Mouse (Mus musculus) c-Kit-negative CD71-positive TER-119-positive erythroid progenitor cells, embryonic 14.5 days (primary cell): Measurements from ENCODE around the gene Drc1.

Source experiments
- DNase-seq: peaks from one replicate; pipeline ENCODE4 v3.0.0-alpha.2; 2013; ENCODE audit warnings: low read depth, low spot score

Drc1 gene

DNA sequence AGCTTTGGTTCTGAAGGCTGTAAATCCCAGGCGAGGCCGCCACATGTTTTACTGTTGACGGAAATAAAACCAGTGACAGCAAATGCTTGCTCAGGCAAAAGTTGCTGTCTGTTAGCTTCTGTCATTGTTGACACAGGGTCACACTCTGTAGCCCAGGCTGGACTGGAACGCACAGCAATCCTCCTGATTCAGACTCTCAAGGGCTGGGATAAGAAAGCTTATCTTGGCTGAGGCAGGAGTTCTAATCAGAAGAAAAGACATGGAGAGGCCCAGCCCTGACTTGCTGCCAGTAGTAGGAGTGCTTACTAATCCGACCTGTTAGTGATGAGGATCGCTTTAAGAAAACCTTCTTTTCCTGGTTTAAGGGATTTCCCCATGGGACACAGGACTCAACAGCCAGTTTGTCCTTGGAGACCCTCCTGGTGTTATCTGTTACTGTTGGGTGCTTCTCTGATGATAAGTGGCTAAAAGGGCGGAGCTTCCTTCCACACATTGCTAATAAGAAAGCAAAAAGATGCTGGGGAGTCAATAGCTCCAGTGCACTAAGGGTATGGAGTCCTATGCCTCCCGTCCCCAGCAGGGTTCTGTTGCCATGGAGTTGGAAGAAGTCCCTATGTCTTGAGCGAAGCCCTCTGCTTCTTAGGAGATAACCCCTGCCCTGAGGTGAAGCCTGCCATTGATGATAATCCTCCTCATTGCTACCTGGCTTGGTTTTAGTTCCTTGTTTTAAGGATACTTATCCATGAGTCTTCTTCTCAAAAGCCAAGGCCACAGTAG is 6.1 kb downstream of the Drc1 start:
- DNase-seq, result peak; percentile 17

DNA sequence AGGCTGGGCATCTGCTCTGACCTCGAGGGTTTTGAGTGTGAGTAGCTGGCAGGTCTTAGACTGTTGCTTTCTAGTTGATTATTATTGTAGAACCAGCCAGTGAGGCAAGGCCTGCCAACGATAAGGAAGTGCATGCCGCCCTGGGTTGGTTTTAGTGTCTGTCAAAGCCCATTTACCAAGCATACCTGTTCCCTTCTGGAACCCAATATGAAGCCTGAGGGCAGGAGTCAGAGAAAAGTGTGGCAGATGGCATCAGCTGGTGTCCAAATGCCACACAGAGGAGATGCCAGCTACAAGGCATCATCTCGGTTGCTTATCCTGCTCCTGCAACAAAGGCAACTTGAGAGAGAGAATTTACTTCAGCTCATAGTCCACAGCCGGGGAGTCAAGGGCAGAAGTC is 59.6 kb downstream of the Drc1 start:
- no peak for DNase-seq

DNA sequence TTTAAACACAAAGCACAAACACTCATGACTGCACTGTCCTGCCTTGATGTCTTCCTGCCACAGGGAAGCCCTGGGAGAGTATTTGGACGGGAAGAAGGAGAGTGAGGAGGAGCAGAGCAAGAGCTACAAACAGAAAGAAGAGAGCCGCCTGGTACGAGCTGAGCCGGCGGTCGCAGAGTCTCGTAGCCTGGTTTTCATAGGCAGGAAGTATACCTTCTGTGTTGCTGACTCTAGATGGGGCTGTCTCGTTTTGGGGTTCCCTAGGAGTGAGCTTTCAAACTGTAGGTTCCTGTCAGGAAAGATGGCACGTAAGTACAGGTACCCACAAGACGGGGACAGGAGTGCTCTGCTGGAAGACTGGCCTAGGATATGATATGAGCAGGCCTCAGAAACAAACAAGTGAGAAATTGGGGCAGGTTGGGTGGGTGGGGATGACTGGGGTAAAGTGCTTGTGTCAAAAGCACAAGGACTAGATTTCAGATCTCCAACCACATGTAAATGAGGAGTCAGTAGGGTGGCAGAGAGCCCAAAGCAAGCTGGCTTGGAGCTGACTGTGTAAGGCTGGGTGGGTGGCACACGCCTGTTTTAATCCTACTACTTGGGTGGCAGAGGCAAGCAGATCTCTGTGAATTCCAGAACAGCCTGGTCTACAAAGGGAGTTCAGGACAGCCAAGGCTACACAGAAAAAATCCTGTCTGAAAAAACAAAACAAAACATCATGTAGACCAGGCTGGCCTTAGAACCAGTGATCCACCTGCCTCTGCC is 60.6 kb downstream of the Drc1 start:
- no peak for DNase-seq

DNA sequence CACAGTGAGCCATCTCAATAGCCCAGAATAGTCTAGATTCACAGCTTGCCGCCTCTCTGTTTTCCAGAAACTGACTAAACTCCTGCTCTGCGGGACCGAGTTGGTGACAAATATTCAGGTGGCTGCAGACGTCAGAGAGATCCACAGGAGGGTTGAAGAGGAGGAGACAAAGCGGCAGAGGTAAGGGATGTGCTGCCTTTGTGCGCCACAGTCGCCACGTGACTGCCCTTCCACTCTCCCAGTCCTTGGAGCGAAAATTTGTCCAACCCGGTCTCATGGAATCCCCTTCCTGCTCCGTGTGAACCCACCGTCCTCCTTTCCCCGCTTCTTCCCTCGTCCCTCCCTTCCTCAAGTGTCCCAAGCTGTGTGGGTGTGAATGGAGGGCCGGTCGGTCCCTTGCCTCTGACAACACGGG is 61.4 kb downstream of the Drc1 start:
- no peak for DNase-seq

DNA sequence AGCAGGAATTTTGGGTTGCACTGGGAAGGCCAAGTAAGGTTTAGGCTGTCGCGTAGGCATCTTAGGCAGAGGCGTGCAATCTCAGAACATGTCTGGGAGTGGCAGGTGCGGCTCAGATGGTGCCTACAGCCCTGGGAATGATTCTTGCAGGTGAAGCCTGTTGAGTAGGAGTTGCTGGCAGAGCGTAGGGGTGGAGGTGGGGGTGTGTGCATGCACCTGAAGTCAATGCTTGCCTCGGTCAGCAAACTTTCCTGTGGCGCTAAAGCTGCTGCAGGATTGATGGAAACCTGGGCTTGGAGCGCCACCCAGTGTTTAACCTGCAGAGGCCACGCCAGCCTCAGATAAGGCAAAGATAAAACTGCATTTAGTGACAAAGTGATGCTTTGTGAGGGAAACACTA is 61.9 kb downstream of the Drc1 start:
- no peak for DNase-seq

DNA sequence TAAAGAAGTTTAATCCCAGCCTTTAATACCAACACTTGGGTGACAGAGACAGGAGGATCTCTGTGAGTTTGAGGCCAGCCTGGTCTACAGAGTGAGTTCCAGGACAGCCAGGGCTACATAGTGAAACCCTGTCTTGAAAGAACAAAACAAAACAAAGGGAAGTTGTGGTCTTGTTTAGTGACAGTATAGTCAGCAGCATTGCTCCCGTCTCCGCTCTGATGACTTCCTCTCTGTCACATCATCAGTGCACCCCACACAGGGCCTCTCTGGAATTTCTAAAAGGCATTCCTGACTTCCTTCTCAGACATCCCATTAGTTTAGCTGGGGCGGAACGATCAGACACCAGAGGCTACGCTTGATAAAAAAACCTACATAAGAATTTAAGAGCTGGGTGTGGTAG is 62.7 kb downstream of the Drc1 start:
- DNase-seq, result no peak

DNA sequence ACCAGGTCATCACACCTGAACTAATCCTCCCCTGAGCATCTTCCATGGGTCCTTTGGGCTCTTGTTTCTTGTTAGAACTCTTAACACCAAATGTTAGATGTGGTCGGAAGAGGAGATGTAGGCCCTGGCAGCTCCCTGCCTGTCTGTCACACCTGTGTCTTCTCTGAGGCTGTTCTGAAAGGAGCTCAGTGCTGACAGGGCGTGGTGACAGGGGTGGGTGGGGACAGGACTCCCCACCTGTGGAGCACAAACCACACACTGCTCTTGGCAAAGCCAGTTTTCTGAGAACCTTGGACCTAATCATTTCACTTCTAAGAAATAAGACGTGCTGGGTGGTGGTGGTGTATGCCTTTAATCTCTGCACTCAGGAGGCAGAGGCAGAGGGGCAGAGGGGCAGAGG is 72.4 kb downstream of the Drc1 start:
- no peak for DNase-seq

DNA sequence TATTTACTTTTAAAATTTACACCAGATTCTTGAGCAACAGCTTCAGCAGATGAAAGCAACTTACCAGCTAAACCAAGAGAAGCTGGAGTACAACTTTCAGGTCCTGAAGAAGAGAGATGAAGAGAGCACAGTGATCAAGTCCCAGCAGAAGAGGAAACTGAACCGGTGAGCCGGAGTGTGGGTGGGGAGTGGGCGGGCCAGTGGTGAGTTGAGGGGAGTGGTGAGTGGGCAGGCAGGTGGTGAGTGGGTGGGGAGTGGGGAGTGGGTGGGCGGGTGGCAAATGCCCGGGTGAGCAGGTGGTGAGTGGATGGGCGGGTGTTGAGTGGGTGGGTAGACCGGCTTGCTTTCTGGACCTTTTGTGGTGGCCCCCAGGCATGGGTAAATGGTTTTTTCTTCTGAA is 73.9 kb downstream of the Drc1 start:
- DNase-seq, result no peak

DNA sequence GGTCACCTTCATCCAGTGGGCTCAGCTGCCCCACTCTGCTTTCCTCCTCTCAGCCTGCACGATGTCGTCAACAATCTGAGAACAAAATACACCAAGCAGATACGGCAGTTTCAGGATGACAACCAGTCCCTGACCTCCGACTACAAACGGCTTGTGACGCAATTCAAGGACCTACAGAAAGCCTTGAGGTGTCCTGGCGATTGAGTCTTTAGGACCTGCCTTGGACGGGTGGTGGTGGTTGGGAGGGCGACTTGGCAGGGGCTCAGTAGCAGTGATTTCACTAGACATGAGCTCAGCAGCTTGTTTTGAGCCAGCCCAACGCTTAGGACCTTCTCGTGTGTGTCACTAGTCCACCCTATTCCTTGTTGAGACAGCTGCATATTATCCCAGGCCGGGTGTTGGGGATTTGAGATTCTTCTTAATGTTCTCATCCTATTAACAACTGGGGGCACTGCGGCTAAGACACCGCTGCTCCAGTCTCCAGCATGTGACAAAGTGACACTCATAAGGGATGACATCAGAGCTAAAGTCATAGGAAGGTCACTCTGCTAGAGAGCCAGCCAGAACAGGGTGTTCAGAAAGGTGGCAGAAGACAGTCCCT is 74.5 kb downstream of the Drc1 start:
- no peak for DNase-seq

DNA sequence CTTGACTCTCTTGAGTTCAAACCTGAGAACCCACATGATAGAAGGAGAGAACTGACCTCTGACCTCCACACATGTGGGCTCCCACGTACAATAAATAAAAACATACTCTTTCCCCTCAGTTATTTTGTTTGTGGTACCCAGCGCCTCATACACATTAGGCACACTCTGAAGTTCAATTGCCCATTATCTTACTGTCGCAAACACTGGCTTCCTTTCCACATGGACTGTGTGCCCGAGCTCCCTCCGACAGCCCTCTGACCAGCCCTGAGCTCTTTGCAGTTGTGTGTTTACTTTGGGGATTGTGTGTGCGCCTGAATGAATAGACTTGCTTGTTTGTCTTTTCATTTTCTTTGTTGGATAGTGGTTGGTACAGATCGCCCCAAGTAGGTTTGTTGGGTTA is 75.5 kb downstream of the Drc1 start:
- DNase-seq, result no peak

DNA sequence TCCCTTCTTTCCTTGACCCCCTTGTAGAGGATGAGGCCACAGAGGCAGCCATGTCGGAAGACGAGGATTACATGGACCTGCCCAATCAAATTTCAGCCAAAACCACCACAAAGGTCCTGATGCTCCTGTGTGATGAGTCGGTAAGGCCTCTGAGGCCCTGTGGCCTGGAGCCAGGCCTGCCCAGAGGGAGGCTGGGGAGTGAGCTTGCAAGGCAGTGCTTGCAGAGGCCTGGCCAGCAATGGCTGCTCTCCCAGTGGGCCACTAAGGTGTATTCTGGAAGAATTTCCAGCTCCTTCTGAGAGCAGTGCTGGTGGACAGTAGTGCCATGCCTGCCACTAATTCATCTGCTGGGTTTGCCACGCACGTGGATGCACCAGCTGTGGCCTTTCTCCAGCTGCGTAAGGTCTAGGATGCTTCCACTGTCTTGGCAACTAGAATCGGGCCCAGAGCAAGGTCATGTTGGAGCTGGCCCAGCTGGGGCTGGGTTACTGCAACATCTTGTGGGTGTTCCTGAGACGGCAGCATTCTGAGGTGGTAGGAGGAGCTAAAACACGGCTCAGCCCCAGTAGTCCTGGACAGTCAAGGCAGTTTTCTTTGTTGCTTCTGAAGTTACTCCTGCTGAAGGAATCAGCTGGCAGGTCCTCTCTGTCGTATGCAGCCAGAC is 77.4 kb downstream of the Drc1 start:
- DNase-seq, result no peak

DNA sequence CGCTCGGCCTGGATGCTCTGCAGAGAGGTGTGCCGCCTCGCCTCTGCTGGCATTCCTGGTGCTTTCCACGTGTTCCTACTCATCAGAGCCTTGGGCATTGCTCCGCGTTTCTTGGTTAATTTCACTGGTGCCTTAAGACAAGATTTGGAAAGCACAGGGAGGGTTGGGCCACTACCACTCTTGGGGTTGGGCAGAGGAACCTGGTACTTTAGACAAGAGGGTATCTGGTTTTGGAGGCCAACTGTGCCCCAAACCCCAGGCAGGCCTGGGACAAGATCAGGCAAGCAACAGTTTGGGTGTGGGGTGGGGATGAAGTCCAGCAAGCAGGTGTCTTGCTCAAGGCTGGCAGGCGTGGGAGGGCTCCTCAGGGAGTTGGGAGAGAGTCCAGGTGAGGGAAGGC is 86.2 kb downstream of the Drc1 start:
- no peak for DNase-seq

DNA sequence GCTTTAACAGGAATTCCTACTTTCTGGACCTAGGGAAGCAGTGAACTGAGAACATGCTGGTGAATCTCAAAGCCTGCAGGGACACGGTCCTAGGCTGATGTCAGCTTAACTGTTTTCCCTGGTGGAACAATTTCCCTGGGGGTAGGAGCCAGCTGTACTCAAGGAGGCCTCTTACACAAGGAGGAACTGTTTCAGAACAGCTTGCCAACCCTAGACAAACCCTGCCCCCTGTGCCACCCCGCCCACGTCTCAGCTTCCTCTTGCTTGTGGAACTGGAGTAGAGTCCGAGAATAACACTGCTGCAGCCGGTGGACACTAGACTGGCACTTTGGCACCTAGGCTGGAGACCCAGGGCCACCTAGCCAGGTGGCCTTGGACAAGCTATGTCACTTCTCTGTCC is 88.2 kb downstream of the Drc1 start:
- DNase-seq, result no peak

DNA sequence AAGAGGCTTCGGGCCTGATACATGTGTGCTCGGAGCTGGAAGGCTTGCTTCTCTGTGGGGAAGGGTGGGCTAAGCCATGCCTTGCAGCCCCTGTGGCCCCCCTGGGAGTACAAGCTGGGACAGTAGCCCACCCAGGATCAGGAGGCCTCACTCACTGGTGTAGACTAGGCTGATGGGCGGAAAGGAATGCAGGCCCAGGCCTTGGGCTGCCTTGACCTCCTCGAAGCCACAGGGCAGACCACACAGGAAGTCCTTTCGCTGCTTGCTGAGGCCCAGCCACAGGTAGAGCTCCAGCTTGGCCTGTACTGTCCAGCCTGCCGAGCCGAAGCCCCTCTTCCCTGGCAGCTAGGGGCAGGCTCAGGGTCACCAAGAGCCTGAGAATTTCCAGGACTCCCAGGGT is 101.7 kb downstream of the Drc1 start:
- no peak for DNase-seq

DNA sequence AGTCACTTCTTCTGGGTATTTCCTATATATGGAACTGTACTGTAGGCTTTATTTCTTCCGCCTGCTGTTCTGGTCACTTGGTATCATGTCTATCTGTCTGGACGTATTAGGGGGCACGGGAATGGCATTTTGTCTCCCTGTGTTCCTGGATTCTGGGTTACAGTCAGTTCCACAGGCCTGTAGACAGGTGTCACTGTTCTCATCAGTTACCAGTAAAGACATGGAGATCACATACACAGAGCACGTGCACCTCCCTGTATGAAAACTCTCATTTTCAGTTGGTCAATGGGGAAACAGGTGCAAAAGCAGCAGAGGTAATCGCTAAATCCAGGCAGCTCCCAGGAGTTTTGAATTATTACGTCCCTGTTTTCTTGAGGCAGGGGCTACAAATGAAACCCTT is 106.5 kb downstream of the Drc1 start:
- no peak for DNase-seq

DNA sequence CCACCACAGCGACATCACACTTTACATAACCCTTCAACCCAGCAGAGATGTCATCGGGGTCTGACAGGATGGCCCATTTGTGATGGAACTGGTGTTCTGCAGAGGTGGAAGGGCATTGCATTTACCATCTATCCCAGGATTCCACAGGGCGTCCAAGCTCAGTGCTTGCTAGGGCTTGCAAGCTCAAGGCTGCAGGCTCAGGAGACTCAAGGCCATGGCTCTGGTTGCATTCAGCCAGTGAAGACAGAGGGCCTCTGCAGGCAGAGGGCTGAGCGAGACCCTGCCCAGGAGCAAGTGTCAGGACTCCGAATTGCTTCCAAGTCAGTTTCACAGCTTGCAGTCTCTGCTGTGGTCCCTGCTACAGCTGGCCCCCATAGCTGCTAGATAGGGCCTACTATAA is 108.6 kb downstream of the Drc1 start:
- no peak for DNase-seq

DNA sequence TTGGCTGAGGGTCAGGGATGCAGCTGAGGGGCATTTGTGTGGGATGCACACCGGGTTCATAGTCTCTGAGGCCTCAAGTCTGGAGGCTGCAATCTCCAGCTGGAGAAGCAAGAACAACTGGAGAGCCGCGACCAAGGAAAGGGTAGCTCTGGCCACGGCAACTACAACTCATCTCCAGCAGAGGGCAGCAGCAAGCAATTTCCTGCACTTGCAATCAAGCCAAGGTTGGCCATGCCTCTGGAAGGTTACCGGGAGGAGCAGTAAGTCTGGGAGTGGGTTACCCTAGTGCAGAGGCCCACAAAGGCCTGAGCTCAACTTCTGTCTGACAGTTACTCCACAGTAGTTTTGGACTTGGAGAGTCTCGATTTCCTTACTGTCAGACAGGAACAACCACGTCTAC is 110.3 kb downstream of the Drc1 start:
- DNase-seq, result peak; percentile 9

DNA sequence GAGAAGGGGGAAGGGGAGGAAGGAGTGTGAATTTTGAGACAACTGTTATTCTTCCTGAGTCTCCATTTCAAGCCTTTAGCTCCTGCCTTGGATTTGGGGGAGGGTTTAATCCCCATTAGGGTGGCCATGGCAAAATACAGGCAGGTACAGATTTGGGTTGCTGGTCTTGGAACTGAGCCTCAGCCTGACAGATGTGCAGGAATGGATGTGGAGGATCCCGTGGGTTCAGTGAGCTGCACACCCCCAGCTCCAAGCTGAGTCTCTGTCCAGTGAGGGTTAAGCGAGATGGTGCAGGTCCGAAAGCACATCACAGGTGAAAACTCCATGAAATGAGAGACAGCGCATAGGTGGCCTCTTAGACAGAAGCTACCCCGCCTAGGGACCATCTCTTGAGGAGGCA is 119.3 kb downstream of the Drc1 start:
- DNase-seq, result no peak

DNA sequence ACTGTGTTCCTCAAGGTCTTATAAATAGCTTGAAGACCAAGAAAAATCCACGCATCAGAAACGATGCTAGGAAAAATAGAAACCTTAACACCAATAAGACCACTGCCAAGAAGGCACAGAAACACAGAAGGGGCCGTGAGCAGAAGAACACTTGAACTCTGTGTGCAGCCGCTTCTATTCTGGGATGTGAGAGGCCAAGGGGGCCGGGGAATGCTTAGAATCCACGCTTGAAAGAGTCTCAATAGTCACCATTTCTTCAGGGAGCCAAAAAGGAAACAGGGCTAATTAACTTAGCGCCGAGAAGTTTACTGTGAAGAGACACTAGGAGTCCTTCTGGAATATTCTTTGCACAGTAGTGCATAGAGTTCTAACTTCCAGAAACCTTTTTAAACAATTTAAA is 120.0 kb downstream of the Drc1 start:
- no peak for DNase-seq

DNA sequence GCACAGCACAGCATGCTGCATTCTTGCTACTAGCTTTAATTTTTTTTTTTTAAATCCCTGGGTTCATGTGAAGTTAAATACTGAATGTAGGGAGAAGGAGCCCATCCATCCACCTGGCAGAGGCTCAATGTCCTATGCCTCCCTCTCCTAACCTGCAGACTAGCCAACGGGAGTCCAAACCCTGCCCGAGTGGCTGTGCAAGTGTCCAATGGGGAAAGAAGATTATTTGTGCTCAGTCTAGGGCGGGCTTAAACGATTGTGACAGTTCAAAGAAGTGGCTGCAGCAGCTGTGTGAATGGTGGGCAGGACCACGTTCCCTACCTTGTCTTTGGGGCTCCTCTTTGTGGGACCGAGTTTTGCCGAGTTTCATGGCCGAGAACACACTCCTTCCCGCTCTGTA is 125.7 kb downstream of the Drc1 start:
- DNase-seq, result no peak

DNA sequence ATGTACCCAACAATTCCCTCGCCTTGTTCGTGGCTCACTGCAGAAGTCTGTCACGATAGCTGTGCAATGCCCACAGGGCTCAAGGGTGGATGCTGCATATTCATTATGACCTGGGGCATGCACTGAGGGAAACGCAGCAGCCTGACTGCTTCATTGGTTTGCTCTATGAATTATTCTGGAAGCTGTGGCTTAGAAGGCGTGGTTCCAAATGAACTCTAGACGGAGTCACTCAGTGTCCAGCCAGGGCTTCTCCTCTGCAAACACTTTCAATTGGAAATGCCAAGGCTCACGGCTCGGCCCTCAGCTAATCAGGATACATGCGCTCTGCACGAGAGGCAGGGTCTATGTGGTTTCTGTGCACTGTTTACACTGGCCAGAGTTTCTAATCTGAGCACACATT is 130.3 kb downstream of the Drc1 start:
- DNase-seq, result no peak

DNA sequence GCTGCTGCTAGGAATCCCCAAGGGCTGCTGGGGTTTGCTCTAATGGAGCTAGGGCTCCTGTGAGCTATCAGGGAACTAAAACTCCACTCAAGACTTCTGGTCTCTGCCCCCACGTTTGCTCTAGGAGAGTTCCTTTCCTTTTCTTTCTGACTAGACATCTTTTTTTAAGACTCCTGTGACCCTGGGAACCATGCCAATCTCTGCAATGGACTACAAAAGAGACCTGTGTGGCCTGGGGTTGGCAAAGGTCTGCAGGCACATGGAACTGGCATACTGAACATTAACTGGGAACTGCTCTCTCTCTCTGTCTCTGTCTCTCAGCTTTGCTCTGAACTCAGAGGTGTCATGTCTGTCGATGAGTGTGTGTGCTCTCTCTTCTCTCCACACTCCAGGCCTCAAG is 134.2 kb downstream of the Drc1 start:
- DNase-seq, result no peak
